Mouse (Mus musculus) testis, postnatal 14 days (tissue): ENCODE measurements around the gene Nfia.

Experiments
- DNase-seq: peaks from one replicate; pipeline ENCODE4 v3.0.0; 2021; ENCODE audit warnings: low spot score

Nfia gene

DNA sequence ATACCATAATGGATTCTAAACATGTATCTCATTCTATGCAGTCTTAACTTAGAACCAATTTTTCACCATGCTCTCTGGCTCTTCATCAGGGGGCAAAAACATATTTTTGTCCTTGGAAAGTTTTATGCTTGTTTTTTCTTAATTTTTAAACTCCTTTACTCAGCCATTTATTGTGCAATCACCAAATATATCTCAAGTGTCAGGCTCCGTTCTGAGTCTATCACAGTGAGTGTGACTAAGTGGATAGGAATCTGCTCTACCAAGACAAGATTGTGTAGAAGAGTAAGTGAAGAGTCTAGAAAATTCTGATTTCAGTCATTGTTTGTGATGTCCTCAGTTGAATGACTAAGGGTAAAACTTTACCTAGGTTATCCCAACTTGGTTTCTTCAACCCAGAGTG lies 288.6 kb downstream of the Nfia start:
- no peak for DNase-seq

DNA sequence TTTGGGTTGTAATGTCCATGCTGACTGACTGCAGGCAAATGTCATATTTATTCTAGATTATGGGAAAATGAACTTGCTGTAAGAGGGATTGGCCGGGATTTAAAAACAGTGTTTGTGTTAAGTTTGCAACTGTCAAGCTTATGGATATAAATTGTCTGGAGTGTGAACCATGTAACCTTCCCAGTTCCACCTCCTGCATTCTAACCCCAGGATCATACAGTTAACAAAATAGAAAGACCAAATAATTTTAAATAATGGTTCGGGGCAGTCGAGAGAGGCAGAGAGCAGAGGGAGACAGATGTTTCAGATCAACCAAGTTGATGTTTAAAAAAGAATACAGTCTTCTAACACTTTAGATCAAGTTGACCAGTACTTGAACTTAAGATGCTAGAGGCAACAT lies 290.7 kb downstream of the Nfia start:
- DNase-seq: no peak

DNA sequence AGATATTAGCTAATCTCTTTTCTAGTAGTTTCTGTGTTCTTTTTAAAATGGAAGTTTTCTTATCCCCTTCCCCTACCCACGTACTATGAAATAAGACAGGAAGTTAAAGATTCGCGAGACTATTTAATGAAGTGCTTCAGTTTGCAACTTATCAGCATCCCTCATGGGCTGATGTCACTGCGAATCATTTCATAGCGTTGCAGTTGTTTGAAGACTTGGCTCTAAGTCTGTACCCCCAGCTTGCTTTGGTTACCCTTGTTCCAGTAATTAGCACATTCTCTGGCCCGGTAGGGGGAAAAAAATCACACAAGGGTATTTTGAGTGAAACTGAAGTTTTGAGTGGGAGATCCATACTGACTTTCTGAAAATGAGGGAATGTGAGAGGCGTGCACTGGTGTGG lies 303.6 kb downstream of the Nfia start:
- no peak for DNase-seq

DNA sequence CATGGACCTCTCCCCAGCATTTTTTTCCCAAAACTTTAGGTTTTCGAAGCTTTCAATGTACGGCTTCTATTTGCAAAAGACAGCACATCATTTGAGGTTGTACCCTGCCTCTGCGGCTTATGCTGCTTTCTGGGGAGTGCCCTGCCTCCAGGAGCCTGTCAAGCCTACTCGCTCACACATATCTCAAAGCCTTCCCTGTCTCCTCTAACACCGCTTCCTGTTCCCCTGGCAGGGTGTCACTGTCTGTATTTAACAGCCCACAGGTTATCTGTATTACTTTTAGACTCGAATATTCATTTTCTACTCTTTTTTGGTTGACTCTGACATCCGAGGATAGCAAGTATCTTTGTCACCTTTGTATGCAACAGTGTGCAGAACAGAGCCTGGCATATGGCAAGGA lies 304.1 kb downstream of the Nfia start:
- DNase-seq: no peak

DNA sequence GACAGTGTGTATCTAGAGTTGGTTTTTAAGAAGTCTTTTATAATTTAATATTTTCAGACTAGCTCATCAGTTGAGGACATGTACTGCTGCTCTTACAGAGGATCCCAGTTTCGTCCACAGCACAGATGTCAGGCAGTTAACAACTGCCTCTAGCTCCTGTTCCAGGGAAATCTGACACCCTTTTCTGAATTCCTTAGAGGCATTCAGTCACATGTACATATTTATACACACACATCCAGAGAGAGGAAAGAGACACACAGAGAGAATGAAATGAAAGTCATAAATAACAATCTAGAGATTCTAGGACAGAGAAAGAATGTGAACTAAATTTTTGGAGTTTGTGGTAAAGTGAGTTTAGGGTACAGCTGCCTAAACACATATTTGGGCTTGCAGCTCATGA lies 308.1 kb downstream of the Nfia start:
- no peak for DNase-seq

DNA sequence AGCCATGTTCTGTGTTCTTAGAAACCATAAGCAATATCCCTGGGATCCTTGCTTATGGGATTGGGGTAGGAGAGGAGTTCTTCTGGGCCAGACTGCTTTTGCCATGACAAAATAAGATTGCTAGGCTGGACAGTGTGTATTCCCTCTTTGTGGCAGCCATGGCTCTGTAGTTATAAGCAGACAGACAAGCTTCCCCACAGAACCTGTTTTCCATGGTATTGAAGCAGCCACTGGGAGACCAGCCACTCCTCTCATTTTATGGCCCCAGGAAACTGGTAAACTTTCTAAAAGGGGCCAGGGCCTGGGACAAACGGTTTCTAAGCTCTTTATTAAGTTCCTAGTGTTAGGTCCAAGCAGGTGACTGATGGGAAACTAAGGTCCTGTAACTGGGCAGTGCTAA lies 309.4 kb downstream of the Nfia start:
- no peak for DNase-seq

DNA sequence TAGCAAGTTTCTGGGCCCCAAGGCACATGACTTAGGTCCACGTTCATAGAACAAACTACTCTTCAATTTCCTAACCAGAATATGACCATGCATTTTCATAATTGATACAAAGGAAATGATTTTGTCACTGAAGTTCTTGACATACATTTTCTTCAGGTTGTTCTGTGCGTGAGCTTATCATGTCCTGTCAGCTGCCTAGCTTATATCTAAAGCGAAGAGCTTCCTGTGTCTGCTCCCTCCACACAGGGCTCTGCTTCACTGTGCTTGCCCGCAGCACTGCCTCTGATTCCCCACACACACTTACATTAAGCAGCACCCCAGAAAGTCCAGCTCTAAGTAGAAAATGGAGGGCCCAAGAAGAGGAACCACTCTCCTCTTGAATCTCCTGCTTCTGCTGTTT lies 310.0 kb downstream of the Nfia start:
- DNase-seq: no peak

DNA sequence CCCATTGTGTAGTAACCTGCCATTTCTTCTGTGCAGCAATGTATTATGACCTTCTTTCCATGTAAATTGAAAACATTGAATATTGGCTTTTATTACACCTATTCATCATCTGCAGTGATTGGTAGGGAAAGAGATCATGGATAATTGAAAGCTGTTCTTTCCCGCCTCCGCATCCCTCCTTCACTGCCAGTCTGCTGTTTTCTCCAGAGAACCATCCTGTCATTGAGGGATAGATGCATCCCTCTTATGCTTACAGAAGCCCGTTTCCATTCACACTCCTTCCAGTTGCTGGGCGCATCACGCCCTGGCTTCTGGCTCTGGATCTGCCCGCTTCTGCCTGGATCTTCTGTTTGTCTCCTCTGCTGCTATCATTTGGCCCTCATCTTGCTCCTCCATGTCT lies 312.5 kb downstream of the Nfia start:
- no peak for DNase-seq

DNA sequence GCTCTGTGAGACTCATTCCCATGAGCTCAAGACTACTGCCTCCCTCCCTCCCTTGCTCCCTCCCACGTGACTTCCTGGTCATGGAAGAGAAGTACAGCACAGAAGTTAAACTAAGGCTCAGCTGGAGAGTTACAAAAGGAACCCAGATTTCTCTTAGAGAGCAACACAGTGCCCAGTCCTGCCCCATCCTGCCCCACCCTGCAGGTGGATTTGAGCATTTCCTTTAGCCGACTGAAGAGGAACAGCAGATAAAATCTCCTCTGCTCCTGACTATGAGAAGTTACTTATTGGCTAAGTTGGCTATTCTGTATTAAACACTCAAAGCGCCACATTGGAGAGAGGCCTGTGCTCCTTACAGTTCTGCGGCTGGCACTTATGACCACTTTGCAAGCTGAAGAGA lies 314.4 kb downstream of the Nfia start:
- DNase-seq: no peak

DNA sequence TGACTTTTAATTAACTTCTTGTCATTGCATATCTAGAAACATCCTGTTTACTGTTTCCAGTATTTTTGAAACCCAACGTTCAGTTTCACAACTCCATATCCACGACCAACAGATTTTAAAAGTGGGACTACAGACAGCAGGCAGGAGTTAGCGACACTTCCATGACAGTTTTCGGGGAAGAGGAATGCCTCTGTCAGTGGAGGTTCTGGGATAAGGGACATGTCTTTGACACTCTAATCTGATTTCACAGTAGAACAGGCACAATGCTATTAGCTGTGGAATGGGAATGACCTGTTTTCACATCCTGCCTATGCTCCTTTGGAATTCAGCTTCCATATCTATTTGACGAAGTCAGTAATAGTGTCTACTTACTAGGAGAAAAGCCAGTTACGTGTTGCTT lies 317.5 kb downstream of the Nfia start:
- no peak for DNase-seq

DNA sequence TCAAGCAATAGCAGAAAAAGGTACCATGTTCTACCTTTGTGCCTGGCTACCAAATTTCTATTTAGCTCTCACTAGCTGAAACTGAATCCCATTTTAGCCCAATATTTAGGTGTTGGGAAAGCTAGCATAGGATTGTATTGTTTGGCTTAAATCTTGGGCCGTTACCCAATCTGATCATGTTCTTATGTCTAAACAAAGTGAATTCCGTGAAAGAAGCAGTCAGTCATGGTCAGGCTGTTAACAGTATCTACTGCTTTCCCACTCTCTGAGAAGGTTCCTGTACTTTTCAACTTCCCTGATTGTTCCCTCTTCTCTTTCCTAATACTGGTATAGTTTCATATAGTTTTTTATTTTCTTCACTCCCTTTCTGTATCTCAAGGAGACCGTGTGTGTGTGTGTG lies 318.1 kb downstream of the Nfia start:
- no peak for DNase-seq

DNA sequence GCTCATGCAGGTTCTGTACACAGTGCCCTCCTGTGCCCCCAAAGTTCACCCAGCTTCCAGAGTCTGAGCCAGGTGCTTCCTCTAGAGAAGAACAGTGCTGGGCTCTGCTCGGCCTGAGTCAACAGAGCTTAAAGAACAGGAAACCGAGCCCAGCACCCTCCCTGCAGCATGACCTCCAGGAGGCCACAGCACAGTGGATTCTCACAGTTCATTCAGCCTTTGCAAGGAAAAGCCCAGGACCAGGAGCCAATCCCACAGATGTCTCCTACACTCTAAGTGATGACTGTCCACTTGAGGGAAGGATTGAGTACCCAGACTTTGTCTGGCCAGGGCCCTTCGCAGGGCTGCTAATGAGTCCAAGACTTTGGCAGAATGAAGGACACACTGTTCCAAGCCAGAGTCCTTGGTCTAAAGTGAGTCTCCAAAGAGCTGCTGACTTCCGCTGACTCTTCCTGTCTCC lies 318.9 kb downstream of the Nfia start:
- peak; percentile 19 for DNase-seq

DNA sequence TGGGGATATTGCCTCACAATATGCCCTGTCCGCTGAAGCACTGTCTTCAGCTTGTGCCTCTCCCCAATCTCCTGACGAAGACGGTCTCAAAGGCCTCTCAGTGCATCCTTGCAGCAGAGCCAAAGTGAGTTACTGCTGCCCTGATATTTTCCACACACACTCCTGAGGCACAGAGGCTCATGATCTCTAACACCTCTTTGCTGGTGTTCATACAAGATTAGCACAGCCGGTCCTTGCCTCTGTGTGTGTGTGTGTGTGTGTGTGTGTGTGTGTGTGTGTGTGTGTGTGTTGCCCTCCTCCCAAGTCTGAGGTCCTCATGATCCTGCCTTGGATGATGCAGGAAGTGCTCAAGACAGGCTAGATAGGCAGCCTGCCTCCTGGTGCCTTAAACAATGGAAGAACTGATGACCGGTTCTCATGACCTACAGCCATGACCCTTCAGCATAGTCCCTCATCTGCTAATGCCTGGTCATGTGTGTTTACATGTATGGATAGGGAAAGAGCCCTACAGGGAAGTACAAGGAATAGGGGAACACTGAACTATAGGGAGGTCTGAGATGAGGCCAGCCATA lies 319.5 kb downstream of the Nfia start:
- no peak for DNase-seq

DNA sequence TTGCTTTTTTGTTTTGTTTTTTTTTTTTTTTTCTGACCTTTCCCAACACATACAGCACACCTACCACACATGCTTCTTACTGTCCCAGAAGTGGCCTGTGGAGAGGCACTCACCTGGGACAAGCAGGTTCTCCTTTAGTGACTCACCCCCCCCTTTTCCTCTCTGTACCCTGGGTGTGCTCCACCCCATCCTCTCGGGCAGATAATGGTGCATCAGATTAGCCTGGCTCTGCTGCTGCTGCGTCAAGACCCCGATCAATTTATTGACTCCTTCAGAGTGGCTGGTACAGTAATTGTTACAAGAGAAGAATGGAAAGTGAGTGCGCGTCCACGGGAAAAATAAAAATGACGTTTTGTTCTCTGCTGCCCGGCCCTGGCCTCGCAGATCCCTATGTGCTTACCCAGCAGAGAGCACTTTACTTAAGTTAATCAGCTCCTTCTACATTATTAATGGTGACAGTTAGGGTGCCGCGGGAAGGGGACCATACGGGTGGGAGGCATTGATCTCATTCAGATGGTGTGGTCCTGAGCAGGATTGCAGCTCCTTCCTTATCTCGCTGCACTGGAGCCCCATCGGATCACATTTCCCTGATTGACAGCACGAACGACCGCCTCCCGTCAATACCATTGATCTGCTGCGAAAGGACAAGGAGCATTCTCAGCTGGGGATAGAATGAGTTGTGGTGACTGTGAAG lies 321.7 kb downstream of the Nfia start:
- DNase-seq: no peak

DNA sequence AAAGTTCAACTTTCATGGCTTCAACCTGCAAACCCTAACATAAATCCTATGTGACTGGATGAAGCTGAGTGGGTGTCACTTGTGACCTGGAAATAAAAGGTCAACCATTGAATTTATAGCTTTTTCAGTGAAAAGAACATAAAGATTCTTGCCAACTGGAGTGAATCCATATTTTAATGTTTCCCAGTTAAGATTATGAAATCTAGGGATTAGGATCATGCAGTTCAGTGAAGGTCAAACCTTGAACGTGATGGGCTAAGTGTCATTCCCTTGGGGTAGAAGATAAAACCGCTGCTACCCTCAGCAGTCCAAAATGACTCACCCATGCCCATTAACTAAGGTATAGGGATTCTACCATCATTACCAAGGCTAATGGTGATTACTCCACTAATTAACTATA lies 322.5 kb downstream of the Nfia start:
- no peak for DNase-seq

DNA sequence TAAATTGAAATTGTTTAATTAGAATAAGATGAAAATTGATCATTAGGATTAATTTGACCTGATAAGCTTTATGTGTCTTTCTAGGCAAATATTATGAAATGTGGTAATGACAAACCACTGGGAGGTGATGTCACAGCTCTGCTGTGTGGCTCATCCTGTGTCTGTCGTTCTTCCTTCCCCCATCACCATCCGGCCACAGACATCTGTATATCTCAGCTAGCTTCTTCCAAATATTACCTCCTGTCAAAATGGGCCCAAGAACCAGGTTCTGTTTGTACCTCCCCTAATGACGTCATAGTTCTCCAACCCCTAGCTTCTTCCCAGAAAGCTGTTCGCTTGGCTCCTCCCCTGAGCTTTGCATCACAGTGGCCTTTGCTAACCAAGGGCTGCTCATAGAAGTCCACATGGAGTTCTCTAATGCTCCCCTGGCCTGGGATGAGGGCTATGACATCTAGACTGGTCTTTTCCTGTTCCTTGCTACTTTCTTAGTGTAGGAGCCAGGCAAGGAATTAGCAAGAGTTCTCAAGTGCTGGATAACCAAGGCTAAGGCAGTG lies 324.6 kb downstream of the Nfia start:
- no peak for DNase-seq

DNA sequence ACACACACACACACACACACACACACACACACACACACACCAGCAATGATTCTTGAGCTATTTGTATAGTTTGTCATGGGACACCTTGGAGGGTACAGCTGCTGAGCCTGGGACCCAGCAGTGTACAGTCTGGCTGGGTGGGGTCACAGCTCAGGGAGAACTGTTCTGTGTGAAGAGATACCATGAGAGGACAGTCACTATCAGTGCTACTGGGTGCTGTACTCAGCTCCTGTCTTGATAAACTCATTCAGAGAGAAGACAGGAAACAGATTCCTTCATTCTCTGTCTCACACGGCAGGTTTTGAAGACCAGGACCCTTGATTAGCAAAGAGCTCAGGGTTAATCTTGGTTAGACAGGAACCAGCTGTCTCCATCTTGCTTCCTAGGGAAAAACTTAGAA lies 326.1 kb downstream of the Nfia start:
- DNase-seq: no peak

DNA sequence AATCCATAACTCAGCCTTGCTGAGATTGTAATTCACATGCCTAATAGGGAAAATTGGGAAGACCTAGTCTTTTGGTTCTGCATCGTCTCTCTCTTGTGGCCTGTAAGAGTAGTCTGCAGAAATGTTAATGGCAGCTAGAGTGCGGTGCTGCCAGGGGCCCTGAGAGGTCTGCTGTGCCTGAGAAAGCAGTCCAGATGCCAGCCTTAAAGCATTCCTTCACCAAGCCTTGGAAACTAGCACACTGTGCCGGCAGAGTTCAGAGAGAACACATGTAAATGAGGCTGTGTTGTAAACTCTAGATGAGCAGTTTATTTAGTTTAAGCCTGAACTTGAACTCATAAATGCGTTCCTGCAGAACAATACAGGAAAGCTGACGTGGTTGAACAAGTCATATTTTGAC lies 326.9 kb downstream of the Nfia start:
- no peak for DNase-seq

DNA sequence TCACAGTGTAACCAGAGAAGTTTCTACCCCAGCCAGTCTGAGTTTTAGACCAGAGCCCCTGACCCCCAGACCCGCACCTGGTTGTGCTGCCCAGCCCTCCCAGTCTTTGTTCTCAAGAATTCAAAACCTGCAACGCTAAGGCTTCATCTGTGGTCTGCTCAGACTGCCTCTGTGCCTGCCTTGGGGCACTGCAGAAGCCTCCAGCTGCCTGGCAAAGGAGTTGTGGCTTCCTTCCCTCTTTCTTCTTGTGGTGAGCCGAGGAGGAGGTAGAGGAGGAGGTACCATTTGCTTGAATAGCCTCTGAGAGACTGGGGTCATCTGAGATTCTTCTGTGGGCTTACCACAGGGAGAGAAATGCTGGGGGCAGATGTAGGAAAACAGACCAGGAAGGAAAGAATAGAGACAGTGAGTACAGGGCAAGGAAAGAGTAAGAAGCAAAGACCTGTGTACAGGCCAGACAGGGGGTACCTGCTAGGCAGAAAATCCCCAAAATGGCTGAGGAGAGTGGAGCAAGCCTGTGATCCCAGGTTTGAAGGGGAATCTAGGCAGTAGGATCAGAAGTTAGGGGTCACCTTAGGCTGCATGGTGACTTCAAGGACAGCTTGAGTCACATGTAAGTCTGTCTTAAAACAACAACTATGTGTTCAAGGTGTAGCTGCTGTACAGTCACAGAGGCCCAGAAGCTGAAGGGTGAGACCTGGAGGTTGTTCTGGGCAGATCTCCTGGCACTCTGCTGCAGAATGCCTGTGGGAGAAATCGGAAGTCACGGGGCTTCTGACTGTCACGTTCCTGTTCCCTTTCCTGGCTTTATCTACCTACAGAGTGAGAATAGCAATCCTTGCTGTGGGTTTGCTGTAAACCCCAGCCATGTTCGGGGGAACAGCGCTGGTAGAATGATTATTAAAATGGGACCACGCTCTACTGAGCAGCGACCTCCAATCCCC lies 328.9 kb downstream of the Nfia start:
- DNase-seq: no peak

DNA sequence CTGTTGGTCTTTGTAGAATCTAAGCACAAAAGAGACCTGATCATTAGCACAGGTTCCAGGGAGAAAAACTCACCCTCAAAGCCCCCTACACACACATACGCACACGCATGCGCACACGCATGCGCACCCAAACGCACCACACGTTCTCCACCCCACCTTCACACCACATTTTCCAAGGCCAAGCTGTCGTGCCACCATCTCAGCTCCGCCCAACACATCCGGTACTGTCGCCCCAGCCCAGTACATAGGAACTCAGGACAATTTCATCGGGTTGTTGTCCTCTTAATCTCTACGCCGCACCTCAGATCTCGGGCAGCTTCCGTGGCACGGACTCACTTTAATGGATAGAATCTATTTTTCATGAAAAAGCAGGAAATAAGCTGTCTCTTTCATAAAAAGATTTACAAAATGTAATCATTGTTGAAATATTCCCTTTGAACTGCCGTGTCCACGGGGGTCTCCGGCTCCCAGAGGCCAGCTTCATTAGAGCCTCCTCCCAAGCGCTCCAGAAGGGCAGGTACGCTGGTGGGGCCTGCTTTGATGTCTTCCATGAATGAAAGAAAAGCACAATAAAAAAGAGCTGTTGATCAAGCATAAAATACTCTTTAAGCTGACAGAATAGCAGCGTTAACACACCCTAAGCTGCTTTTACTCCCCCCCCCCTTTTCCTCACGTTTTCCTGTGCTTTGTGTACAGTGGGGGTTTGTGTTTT lies 330.2 kb downstream of the Nfia start:
- no peak for DNase-seq

DNA sequence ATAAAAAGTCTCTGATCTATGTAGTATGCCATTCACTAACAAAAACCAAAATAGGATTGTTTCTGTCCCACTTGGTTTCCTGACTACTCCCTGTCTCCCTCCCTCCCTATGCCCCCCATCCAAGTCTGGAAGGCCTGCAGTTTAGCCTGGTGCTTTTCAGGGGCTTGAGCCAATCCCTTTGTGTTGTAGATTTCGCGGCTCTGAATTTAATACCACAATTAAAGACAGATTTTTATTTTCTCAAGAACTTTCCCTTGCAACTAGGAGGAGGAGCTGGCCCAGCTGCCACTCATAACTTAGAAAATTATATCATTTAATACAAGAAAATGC lies 330.8 kb downstream of the Nfia start:
- no peak for DNase-seq

DNA sequence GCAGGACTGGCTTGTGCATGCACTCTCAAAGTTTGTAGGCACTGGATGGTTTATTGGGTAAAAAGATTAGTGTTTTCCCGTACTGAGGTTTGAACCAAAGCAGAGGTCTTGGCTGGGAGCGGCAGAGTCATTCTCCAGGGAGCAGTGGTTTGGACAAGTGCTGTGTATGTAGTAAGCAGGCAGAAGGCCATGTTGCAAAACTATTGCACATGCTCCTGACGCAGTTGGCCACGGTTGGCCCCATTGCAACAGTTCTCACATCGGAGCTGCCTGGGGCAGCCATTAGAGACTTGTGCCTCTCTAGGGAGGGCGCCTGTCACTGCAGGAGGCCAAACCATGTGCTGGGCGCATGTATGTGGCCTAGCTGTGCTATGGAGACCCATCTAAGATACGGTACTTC lies 331.6 kb downstream of the Nfia start:
- DNase-seq: no peak
